Mouse (Mus musculus) spleen, adult 2 months (tissue): ENCODE measurements around the gene Wdr93.

Experiments
- CTCF ChIP-seq: fragments of 200-500 bp; IDR thresholded peaks from 2 replicates; pipeline ENCODE4 v1.5.1; 2011; ENCODE audit warnings: mild to moderate bottlenecking, inconsistent platforms; ENCODE audit not compliant: insufficient read depth, insufficient read length, insufficient replicate concordance; ENCODE audit errors: extremely low read depth
- POLR2A ChIP-seq: fragments of 200-500 bp; IDR thresholded peaks from 2 replicates; pipeline ENCODE4 v1.6.1; 2011; ENCODE audit warnings: low read depth, low read length, inconsistent platforms

- TF ChIP-seq CTCF (no peak), POLR2A (no peak)
These were observed 27.6 kb upstream of the Wdr93 start, which contains the start of gene Kif7 for GRCm38 (mm10) chr7:79715187-79715981.
